Mouse (Mus musculus) hindbrain, embryonic 13.5 days (tissue): ENCODE data around the gene Aldh9a1. TPM values are rescaled to one million over a fixed set of nuclear protein-coding genes. Genes with fewer than 3 reads are reported as not detected.
"Not testable (repeated sequence)": the region's sequence is repeated elsewhere in the genome, so short reads cannot be mapped to it uniquely, and the experiment has no call there.

ENCODE experiments used
- ATAC-seq: fragments of 200-750 bp; cut with Nextera tagmentation; 2 replicates; pipeline ENCODE4 v1.8.0; 2017; ENCODE audit warnings: moderate TSS enrichment; ENCODE audit not compliant: low FRiP score
- H3K27ac ChIP-seq: fragments of 300-500 bp; sonication (generic); 2 replicates; pipeline ENCODE4 v1.5.1; 2015; ENCODE audit warnings: inconsistent platforms, mild to moderate bottlenecking, moderate library complexity
- H3K27me3 ChIP-seq: fragments of 300-500 bp; sonication (generic); 2 replicates; pipeline ENCODE4 v1.6.1; 2015; ENCODE audit warnings: mild to moderate bottlenecking, inconsistent platforms
- H3K36me3 ChIP-seq: fragments of 300-500 bp; sonication (generic); 2 replicates; pipeline ENCODE4 v1.6.1; 2015; ENCODE audit warnings: mild to moderate bottlenecking, inconsistent platforms
- H3K4me1 ChIP-seq: fragments of 300-500 bp; sonication (generic); replicated peaks from 2 replicates; pipeline ENCODE4 v1.6.1; 2015; ENCODE audit warnings: inconsistent platforms
- H3K4me2 ChIP-seq: fragments of 300-500 bp; sonication (generic); 2 replicates; pipeline ENCODE4 v1.6.1; 2015; ENCODE audit warnings: inconsistent platforms, mild to moderate bottlenecking, moderate library complexity
- H3K4me3 ChIP-seq: fragments of 300-500 bp; sonication (generic); 2 replicates; pipeline ENCODE4 v1.5.1; 2015; ENCODE audit warnings: mild to moderate bottlenecking, inconsistent platforms
- H3K9ac ChIP-seq: fragments of 300-500 bp; sonication (generic); 2 replicates; pipeline ENCODE4 v1.6.1; 2015; ENCODE audit warnings: mild to moderate bottlenecking, inconsistent platforms
- H3K9me3 ChIP-seq: fragments of 300-500 bp; sonication (generic); 2 replicates; pipeline ENCODE4 v1.6.1; 2016; ENCODE audit warnings: inconsistent platforms
- WGBS: fragments of 180-500 bp; shearing (Covaris S2); methylation state at CpG from one replicate; pipeline ENCODE4 v1.1.7; 2015; 5-methylcytosine and 5-hydroxymethylcytosine counted together
- polyA plus RNA-seq: library from polyadenylated mRNA; unstranded; fragments of >200 nt; fragmentation: Nextera tagmentation; extraction: Ambion mirVana; gene quantifications from 2 replicates; pipeline ENCODE4 v1.2.1, GENCODE M21; 2015

Gene Aldh9a1
- polyA plus RNA-seq, 1 experiment from 2014 or later = 31.1 TPM

GRCm38 (mm10) chr1:167336398-167336797 is 13.4 kb upstream of the Aldh9a1 start:
- Histone ChIP-seq H3K4me2 (no peak overlapping the region), H3K9me3 (no peaks in the 10 kb centered on the region), H3K4me1 (peaks cover 3% of the 10 kb centered on the region; the same call in 1 of the 2 replicates), H3K27me3 (peaks cover 6% of the 10 kb centered on the region), H3K27ac (no peak overlapping the region), H3K36me3 (peaks cover 15% of the 10 kb centered on the region), H3K4me3 (no peak overlapping the region), H3K9ac (no peak overlapping the region)
- ATAC-seq = no peak
- WGBS = 92% methylated on average over 3 of the region's 3 CpGs

- Histone ChIP-seq H3K4me3 (no peak overlapping the region), H3K27ac (no peak overlapping the region), H3K36me3 (peaks cover 7% of the 10 kb centered on the region), H3K9me3 (no peaks in the 10 kb centered on the region), H3K27me3 (peaks cover 10% of the 10 kb centered on the region), H3K4me1 (peaks cover 3% of the 10 kb centered on the region; the same call in 1 of the 2 replicates), H3K9ac (no peak overlapping the region), H3K4me2 (no peak overlapping the region)
- no peak for ATAC-seq
- WGBS = 21% methylated on average over 12 of the region's 12 CpGs
These were observed 12.2 kb upstream of the Aldh9a1 start for GRCm38 (mm10) chr1:167337463-167338095.

- Histone ChIP-seq H3K4me1 (peaks cover 3% of the 10 kb centered on the region; the same call in 1 of the 2 replicates), H3K9me3 (no peaks in the 10 kb centered on the region), H3K4me3 (no peak overlapping the region), H3K4me2 (no peak overlapping the region), H3K9ac (no peak overlapping the region), H3K27ac (no peak overlapping the region), H3K36me3 (no peaks in the 10 kb centered on the region; the same call in 1 of the 2 replicates), H3K27me3 (peaks cover 10% of the 10 kb centered on the region)
- WGBS = 66% methylated on average over 9 of the region's 9 CpGs
- ATAC-seq = no peak
These were observed 10.5 kb upstream of the Aldh9a1 start for GRCm38 (mm10) chr1:167339177-167339781.

GRCm38 (mm10) chr1:167340111-167340787 is 9.5 kb upstream of the Aldh9a1 start:
- WGBS = 3% methylated on average over 47 of the region's 47 CpGs
- ATAC-seq = 0 out of 2 replicates have a peak, but pooled peaks have one; percentile 31
- H3K27ac ChIP-seq = no peak overlapping the region
- H3K9ac ChIP-seq = peak overlapping the region; percentile 66
- peaks cover 10% of the 10 kb centered on the region for H3K27me3 ChIP-seq
- H3K4me2 ChIP-seq = peak overlapping the region; percentile 68
- no peaks in the 10 kb centered on the region for H3K36me3 ChIP-seq
- peaks cover 3% of the 10 kb centered on the region; the same call in 1 of the 2 replicates for H3K4me1 ChIP-seq
- peak overlapping the region; percentile 44 for H3K4me3 ChIP-seq
- no peaks in the 10 kb centered on the region for H3K9me3 ChIP-seq

GRCm38 (mm10) chr1:167340910-167341528 is 8.8 kb upstream of the Aldh9a1 start:
- peaks cover 3% of the 10 kb centered on the region; the same call in 1 of the 2 replicates for H3K4me1 ChIP-seq
- H3K9me3 ChIP-seq = no peaks in the 10 kb centered on the region
- ATAC-seq = peak; percentile 22; the same call in 1 of the 2 replicates
- H3K9ac ChIP-seq = no peak overlapping the region
- no peak overlapping the region; the same call in 1 of the 2 replicates for H3K4me2 ChIP-seq
- H3K4me3 ChIP-seq = no peak overlapping the region
- H3K27ac ChIP-seq = no peak overlapping the region
- 92% methylated on average over 3 of the region's 3 CpGs for WGBS
- H3K27me3 ChIP-seq = peaks cover 10% of the 10 kb centered on the region
- H3K36me3 ChIP-seq = no peaks in the 10 kb centered on the region

GRCm38 (mm10) chr1:167342831-167343230 is 7.0 kb upstream of the Aldh9a1 start:
- Histone ChIP-seq H3K36me3 (no peaks in the 10 kb centered on the region), H3K27me3 (peaks cover 10% of the 10 kb centered on the region), H3K9me3 (no peaks in the 10 kb centered on the region), H3K4me2 (no peak overlapping the region), H3K9ac (no peak overlapping the region), H3K27ac (no peak overlapping the region), H3K4me1 (peaks cover 3% of the 10 kb centered on the region; the same call in 1 of the 2 replicates), H3K4me3 (no peak overlapping the region)
- 89% methylated on average over 10 of the region's 10 CpGs for WGBS
- no peak for ATAC-seq

GRCm38 (mm10) chr1:167345994-167346520 is 3.7 kb upstream of the Aldh9a1 start:
- not testable (repeated sequence) for H3K4me2 ChIP-seq, H3K9ac ChIP-seq, H3K36me3 ChIP-seq, ATAC-seq, H3K27me3 ChIP-seq, H3K9me3 ChIP-seq, H3K4me1 ChIP-seq, H3K27ac ChIP-seq, H3K4me3 ChIP-seq
- 92% methylated on average over 10 of the region's 10 CpGs for WGBS

GRCm38 (mm10) chr1:167349206-167349605 is 585 bp upstream of the Aldh9a1 start:
- H3K9ac ChIP-seq, H3K36me3 ChIP-seq, H3K9me3 ChIP-seq, H3K27me3 ChIP-seq, H3K4me3 ChIP-seq, ATAC-seq, H3K27ac ChIP-seq: not testable (repeated sequence)
- H3K4me1 ChIP-seq = peaks cover 10% of the 10 kb centered on the region
- WGBS = 60% methylated on average over 3 of the region's 3 CpGs
- peak overlapping the region; percentile 80 for H3K4me2 ChIP-seq

- no peak for ATAC-seq
- Histone ChIP-seq H3K36me3 (peaks cover 16% of the 10 kb centered on the region; the same call in 1 of the 2 replicates), H3K9me3 (no peaks in the 10 kb centered on the region), H3K4me2 (peak overlapping the region; percentile 80), H3K9ac (peak overlapping the region; percentile 84), H3K4me3 (peak overlapping the region; percentile 66), H3K4me1 (peaks cover 10% of the 10 kb centered on the region), H3K27me3 (no peaks in the 10 kb centered on the region), H3K27ac (peak overlapping the region; percentile 86)
- WGBS = 36% methylated on average over 13 of the region's 13 CpGs
These were observed 1.0 kb downstream of the Aldh9a1 start for GRCm38 (mm10) chr1:167350597-167351415.

GRCm38 (mm10) chr1:167352403-167352802 is 2.6 kb downstream of the Aldh9a1 start:
- no peaks in the 10 kb centered on the region for H3K9me3 ChIP-seq
- no peak overlapping the region for H3K4me2 ChIP-seq
- 94% methylated on average over 14 of the region's 14 CpGs for WGBS
- no peak overlapping the region for H3K4me3 ChIP-seq
- H3K36me3 ChIP-seq = peaks cover 31% of the 10 kb centered on the region
- H3K4me1 ChIP-seq = peaks cover 10% of the 10 kb centered on the region
- H3K9ac ChIP-seq = no peak overlapping the region
- ATAC-seq = no peak
- no peaks in the 10 kb centered on the region for H3K27me3 ChIP-seq
- no peak overlapping the region for H3K27ac ChIP-seq

GRCm38 (mm10) chr1:167357387-167357786 is 7.6 kb downstream of the Aldh9a1 start:
- 94% methylated on average over 9 of the region's 9 CpGs for WGBS
- no peaks in the 10 kb centered on the region for H3K4me1 ChIP-seq
- H3K36me3 ChIP-seq = peaks cover 57% of the 10 kb centered on the region
- H3K27me3 ChIP-seq = no peaks in the 10 kb centered on the region
- no peak overlapping the region for H3K9ac ChIP-seq
- ATAC-seq = no peak
- no peak overlapping the region for H3K4me2 ChIP-seq
- no peaks in the 10 kb centered on the region for H3K9me3 ChIP-seq
- no peak overlapping the region for H3K4me3 ChIP-seq
- H3K27ac ChIP-seq = no peak overlapping the region
